Mouse (Mus musculus): ENCODE measurements around the gene Dhx16. TPM values are rescaled to one million over a fixed set of nuclear protein-coding genes. Genes with fewer than 3 reads are reported as not detected.
"Not testable (repeated sequence)": the region's sequence is repeated elsewhere in the genome, so short reads cannot be mapped to it uniquely, and the experiment has no call there.

Gene Dhx16
- 17.0 and 26.4 TPM in 2 replicates for polyA plus RNA-seq (2012; ENCODE audit: insufficient read depth, insufficient read length, missing spikeins)

DNA sequence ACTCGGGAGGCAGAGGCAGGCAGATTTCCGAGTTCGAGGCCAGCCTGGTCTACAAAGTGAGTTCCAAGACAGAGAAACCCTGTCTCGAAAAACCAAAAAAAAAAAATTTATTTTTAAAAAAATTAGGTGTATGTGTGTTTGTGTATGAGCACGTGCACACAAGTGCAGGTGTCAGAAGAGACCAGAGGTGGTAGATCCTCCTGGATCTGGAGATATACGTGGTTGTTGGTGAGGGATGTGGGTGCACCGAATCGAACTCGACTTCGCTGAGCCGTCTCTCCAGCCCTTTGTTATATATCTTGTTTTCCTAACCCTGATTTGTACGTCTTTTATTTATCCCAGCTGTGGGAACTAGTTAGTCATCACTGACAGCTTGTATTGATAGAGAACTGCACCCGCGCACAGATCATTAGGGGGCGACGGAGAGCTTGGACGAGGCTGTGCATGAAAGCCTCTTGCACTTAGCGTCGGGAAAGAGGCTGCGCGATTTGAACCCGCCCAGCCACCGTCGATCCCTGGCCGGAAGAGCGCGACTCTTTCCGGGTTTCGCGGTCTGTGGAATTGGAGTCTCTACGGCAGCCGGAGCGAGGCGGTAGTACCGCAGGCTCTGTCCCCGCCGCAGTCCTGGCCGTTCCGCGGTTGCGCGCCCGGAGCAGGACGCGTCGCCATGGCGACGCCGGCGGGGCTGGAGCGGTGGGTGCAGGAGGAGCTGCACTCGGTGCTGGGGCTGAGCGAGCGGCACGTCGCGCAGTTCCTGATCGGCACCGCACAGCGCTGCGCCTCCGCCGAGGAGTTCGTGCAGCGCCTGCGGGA, at the start of gene Dhx16:
Gene Dhx16, plus strand, starts transcription at position 575 of the 813 bp plus-strand sequence.
- H3K27ac ChIP-seq (replicated peaks; ENCODE audit: low read depth, low read length) = no peak within 1 kb of the TSS
- peak within 1 kb of the TSS; percentile 91 for H3K4me3 ChIP-seq (ENCODE audit: insufficient read depth, low read depth, low read length)

GRCm38 (mm10) chr17:35832400-35833238, 47.0 kb upstream of the Dhx16 start:
- Histone ChIP-seq H3K4me1 (ENCODE audit: control insufficient read depth, insufficient read depth, insufficient read length, low read length) (no peaks in the 10 kb centered on the region; the same call in 1 of the 2 replicates), H3K4me3 (ENCODE audit: insufficient read depth, low read depth, low read length) (no peak overlapping the region), H3K27ac (replicated peaks; ENCODE audit: low read depth, low read length) (no peak overlapping the region)

More for the DNA sequence above, at the start of gene Dhx16:
- peaks cover 4% of the 10 kb centered on the region; the same call in 1 of the 2 replicates for H3K4me1 ChIP-seq (ENCODE audit: control insufficient read depth, insufficient read depth, insufficient read length, low read length)

GRCm38 (mm10) chr17:35833239-35833751, 46.3 kb upstream of the Dhx16 start:
- no peaks in the 10 kb centered on the region; the same call in 1 of the 2 replicates for H3K4me1 ChIP-seq (ENCODE audit: control insufficient read depth, insufficient read depth, insufficient read length, low read length)
- no peak overlapping the region for H3K4me3 ChIP-seq (ENCODE audit: insufficient read depth, low read depth, low read length)
- H3K27ac ChIP-seq (replicated peaks; ENCODE audit: low read depth, low read length) = no peak overlapping the region

DNA sequence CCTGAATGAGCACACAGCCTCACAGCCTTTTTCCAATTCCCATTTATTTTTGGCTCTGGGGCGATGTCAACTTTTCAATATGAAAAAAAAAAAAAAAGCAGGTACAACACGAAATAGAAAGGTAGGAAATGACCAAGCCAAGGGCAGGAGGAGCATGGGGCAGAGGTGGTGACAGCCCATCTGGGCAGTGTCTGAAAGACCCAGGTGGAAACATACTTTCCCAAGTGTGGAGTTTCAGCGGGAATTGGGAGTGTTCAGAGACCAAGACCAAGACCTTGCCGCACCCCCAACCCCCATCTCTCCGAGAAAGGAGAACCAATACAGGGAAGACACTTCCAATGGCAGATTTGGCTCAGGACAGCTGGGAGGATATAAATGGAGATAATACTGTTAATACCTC, 45.7 kb upstream of the Dhx16 start:
- no peak overlapping the region for H3K27ac ChIP-seq (replicated peaks; ENCODE audit: low read depth, low read length)
- H3K4me3 ChIP-seq (ENCODE audit: insufficient read depth, low read depth, low read length) = no peak overlapping the region
- H3K4me1 ChIP-seq (ENCODE audit: control insufficient read depth, insufficient read depth, insufficient read length, low read length) = no peaks in the 10 kb centered on the region; the same call in 1 of the 2 replicates

DNA sequence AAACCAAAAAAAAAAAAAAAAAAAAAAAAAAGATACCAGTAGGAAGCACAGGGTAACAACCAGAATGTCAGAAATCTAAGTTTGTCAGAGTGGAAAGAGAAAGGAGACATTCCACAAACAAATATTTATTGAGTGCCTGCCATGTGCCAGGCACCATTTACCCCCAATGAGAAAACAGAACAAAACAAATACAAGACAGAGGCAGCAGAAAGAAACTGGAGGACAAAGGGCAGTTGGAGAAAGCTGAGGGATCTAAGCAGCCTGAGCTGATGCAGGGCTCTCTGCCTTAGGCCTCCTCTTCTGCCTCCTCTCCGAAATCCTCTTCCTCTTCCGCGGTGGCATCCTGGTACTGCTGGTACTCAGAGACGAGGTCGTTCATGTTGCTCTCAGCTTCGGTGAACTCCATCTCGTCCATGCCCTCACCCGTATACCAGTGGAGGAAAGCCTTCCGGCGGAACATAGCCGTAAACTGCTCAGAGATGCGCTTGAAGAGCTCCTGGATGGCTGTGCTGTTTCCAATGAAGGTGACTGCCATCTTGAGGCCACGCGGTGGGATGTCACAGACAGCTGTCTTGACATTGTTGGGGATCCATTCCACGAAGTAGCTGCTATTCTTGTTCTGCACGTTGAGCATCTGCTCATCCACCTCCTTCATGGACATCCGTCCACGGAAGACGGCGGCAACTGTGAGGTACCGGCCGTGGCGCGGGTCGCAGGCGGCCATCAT, 44.8 kb upstream of the Dhx16 start:
- Histone ChIP-seq H3K27ac (replicated peaks; ENCODE audit: low read depth, low read length) (no peak overlapping the region), H3K4me3 (ENCODE audit: insufficient read depth, low read depth, low read length) (no peak overlapping the region), H3K4me1 (ENCODE audit: control insufficient read depth, insufficient read depth, insufficient read length, low read length) (no peaks in the 10 kb centered on the region; the same call in 1 of the 2 replicates)

DNA sequence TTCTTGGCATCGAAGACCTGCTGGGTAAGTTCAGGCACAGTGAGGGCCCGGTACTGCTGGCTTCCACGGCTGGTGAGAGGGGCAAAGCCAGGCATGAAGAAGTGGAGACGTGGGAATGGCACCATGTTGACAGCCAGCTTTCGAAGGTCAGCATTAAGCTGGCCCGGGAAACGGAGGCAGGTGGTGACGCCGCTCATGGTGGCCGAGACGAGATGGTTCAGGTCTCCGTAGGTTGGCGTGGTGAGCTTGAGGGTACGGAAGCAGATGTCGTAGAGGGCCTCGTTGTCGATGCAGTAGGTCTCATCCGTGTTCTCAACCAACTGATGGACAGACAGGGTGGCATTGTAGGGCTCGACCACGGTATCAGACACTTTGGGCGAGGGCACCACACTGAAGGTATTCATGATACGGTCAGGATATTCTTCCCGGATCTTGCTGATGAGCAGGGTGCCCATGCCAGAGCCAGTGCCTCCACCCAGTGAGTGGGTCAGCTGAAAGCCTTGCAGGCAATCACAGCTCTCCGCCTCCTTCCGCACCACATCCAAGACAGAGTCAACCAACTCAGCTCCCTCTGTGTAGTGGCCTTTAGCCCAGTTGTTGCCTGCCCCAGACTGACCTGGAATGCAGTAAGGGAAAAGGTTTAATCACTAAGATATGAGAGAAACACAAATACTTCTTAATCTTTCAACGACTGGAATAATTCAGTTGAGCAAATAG, 44.0 kb upstream of the Dhx16 start:
- Histone ChIP-seq H3K4me1 (ENCODE audit: control insufficient read depth, insufficient read depth, insufficient read length, low read length) (no peaks in the 10 kb centered on the region; the same call in 1 of the 2 replicates), H3K4me3 (ENCODE audit: insufficient read depth, low read depth, low read length) (0 out of 2 replicates have a peak overlapping the region, but pooled peaks have one; percentile 11), H3K27ac (replicated peaks; ENCODE audit: low read depth, low read length) (peak overlapping the region; percentile 75)

- Histone ChIP-seq H3K4me1 (ENCODE audit: control insufficient read depth, insufficient read depth, insufficient read length, low read length) (no peaks in the 10 kb centered on the region; the same call in 1 of the 2 replicates), H3K27ac (replicated peaks; ENCODE audit: low read depth, low read length) (peak overlapping the region; percentile 75), H3K4me3 (ENCODE audit: insufficient read depth, low read depth, low read length) (peak overlapping the region; percentile 91)
These were observed 43.2 kb upstream of the Dhx16 start for GRCm38 (mm10) chr17:35836178-35836965.

DNA sequence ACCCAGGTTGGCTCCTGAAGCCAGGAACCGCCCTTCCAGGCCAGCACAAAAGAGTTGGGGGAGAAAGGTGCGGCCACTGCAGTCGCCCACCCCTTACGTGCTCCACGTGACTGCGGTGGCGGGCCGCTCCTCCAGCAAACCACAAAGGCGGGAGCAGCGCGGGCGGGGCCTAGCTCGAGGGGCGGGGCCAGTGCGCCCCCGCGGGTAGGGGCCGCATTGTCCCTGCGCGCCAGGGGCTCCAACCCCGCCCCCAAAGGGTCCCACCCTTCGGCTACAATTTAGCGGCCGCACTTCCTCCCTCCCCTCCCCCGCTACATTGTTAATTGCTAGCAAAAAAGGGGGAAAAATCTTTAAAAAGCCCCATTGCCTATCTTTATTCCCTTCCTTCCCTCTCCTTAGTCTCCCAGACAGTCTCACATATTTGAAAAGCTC, 42.6 kb upstream of the Dhx16 start:
- Histone ChIP-seq H3K4me1 (ENCODE audit: control insufficient read depth, insufficient read depth, insufficient read length, low read length) (no peaks in the 10 kb centered on the region; the same call in 1 of the 2 replicates), H3K4me3 (ENCODE audit: insufficient read depth, low read depth, low read length) (peak overlapping the region; percentile 91), H3K27ac (replicated peaks; ENCODE audit: low read depth, low read length) (peak overlapping the region; percentile 88)

GRCm38 (mm10) chr17:35837487-35837886, 42.1 kb upstream of the Dhx16 start:
- Histone ChIP-seq H3K27ac (replicated peaks; ENCODE audit: low read depth, low read length) (peak overlapping the region; percentile 88), H3K4me1 (ENCODE audit: control insufficient read depth, insufficient read depth, insufficient read length, low read length) (no peaks in the 10 kb centered on the region; the same call in 1 of the 2 replicates)

GRCm38 (mm10) chr17:35838122-35838544, 41.5 kb upstream of the Dhx16 start, which contains the start of gene Tubb5:
Gene Tubb5, minus strand, starts transcription at chr17:35838306.
- Histone ChIP-seq H3K4me1 (ENCODE audit: control insufficient read depth, insufficient read depth, insufficient read length, low read length) (no peaks in the 10 kb centered on the region; the same call in 1 of the 2 replicates), H3K27ac (replicated peaks; ENCODE audit: low read depth, low read length) (peak within 1 kb of the TSS; percentile 88), H3K4me3 (ENCODE audit: insufficient read depth, low read depth, low read length) (peak within 1 kb of the TSS; percentile 91)

More at GRCm38 (mm10) chr17:35837487-35837886, 42.1 kb upstream of the Dhx16 start:
- H3K4me3 ChIP-seq (ENCODE audit: insufficient read depth, low read depth, low read length) = peak overlapping the region; percentile 91

GRCm38 (mm10) chr17:35838570-35838969, 41.0 kb upstream of the Dhx16 start:
- H3K27ac ChIP-seq (replicated peaks; ENCODE audit: low read depth, low read length) = 0 out of 2 replicates have a peak overlapping the region, but pooled peaks have one; percentile 33
- peak overlapping the region; percentile 15; the same call in 1 of the 2 replicates for H3K4me3 ChIP-seq (ENCODE audit: insufficient read depth, low read depth, low read length)
- H3K4me1 ChIP-seq (ENCODE audit: control insufficient read depth, insufficient read depth, insufficient read length, low read length) = no peaks in the 10 kb centered on the region; the same call in 1 of the 2 replicates

DNA sequence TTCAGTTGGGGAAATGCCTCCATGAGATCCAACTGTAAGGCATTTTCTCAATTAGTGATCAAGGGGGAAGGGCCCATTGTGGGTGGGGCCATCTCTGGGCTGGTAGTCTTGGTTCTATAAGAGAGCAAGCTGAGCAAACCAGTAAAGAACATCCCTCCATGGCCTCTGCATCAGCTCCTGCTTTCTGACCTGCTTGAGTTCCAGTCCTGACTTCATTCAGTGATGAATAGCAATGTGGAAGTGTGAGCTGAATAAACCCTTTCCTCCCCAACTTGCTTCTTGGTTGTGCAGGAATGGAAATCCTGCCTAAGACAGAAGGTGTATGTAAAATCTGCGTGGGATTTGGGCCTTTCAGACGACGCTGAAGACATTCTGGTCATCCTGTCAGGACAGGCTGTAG, 40.6 kb upstream of the Dhx16 start:
- H3K4me3 ChIP-seq (ENCODE audit: insufficient read depth, low read depth, low read length); H3K4me1 ChIP-seq (ENCODE audit: control insufficient read depth, insufficient read depth, insufficient read length, low read length); H3K27ac ChIP-seq (replicated peaks; ENCODE audit: low read depth, low read length): not testable (repeated sequence)

- Histone ChIP-seq H3K4me1 (ENCODE audit: control insufficient read depth, insufficient read depth, insufficient read length, low read length) (no peaks in the 10 kb centered on the region), H3K4me3 (ENCODE audit: insufficient read depth, low read depth, low read length) (peak overlapping the region; percentile 50), H3K27ac (replicated peaks; ENCODE audit: low read depth, low read length) (0 out of 2 replicates have a peak overlapping the region, but pooled peaks have one; percentile 67)
These were observed 39.1 kb upstream of the Dhx16 start for GRCm38 (mm10) chr17:35840561-35840960.
